Mouse (Mus musculus) hindbrain, postnatal 0 days (tissue): Measurements from ENCODE around the gene Mmd. TPM values are rescaled to one million over a fixed set of nuclear protein-coding genes. Genes with fewer than 3 reads are reported as not detected.

Experiments
- ATAC-seq: fragments of 200-750 bp; cut with Nextera tagmentation; 2 replicates; pipeline ENCODE4 v1.8.0; 2017; ENCODE audit warnings: mild to moderate bottlenecking, moderate TSS enrichment, moderate library complexity
- DNase-seq: peaks from one replicate; pipeline ENCODE4 v3.0.0-alpha.2; 2015; ENCODE audit warnings: low spot score
- H3K27ac ChIP-seq: fragments of 300-500 bp; sonication (generic); 2 replicates; pipeline ENCODE4 v1.5.1; 2014; ENCODE audit warnings: mild to moderate bottlenecking
- H3K27me3 ChIP-seq: fragments of 300-500 bp; sonication (generic); 2 replicates; pipeline ENCODE4 v1.6.1; 2014; ENCODE audit warnings: low read length, mixed read lengths; ENCODE audit not compliant: insufficient read depth
- H3K36me3 ChIP-seq: fragments of 300-500 bp; sonication (generic); 2 replicates; pipeline ENCODE4 v1.6.1; 2014; ENCODE audit warnings: low read length, mixed read lengths; ENCODE audit not compliant: insufficient read depth
- H3K4me1 ChIP-seq: fragments of 300-500 bp; sonication (generic); 2 replicates; pipeline ENCODE4 v1.6.1; 2014; ENCODE audit warnings: antibody characterized with exemption, low read length, mixed read lengths; ENCODE audit not compliant: insufficient read depth
- H3K4me2 ChIP-seq: fragments of 300-500 bp; sonication (generic); 2 replicates; pipeline ENCODE4 v1.6.1; 2014; ENCODE audit warnings: low read depth, mild to moderate bottlenecking, low read length, moderate library complexity, mixed read lengths
- H3K4me3 ChIP-seq: fragments of 300-500 bp; sonication (generic); 2 replicates; pipeline ENCODE4 v1.5.1; 2014; ENCODE audit warnings: low read length
- H3K9ac ChIP-seq: fragments of 300-500 bp; sonication (generic); replicated peaks from 2 replicates; pipeline ENCODE4 v1.6.1; 2014; ENCODE audit warnings: mild to moderate bottlenecking, low read length, moderate library complexity, mixed read lengths
- H3K9me3 ChIP-seq: fragments of 300-500 bp; sonication (generic); 2 replicates; pipeline ENCODE4 v1.6.1; 2016; ENCODE audit warnings: low read length, mixed read lengths
- CTCF ChIP-seq: IDR thresholded peaks from 2 replicates; pipeline ENCODE4 v1.5.1; 2016; ENCODE audit warnings: antibody characterized with exemption, control low read depth, low read depth
- WGBS: fragments of 180-500 bp; shearing (Covaris S2); extraction: QIAGEN DNeasy Blood & Tissue Kit; methylation state at CpG from one replicate; pipeline ENCODE4 v1.1.7; 2014; 5-methylcytosine and 5-hydroxymethylcytosine counted together
- polyA plus RNA-seq: library from polyadenylated mRNA; unstranded; fragments of >200 nt; fragmentation: Nextera tagmentation; extraction: Ambion mirVana; gene quantifications from 2 replicates; pipeline ENCODE4 v1.2.1, GENCODE M21; 2015
- total RNA-seq: library from RNA; depleted of rRNA; stranded (reverse); fragments of >200 nt; gene quantifications from 2 replicates; pipeline ENCODE4 v1.2.3, GENCODE M21; 2014; rRNA removed

Gene Mmd
- total and polyA plus RNA-seq, 2 experiments from 2014 or later = 101 to 200 TPM

DNA sequence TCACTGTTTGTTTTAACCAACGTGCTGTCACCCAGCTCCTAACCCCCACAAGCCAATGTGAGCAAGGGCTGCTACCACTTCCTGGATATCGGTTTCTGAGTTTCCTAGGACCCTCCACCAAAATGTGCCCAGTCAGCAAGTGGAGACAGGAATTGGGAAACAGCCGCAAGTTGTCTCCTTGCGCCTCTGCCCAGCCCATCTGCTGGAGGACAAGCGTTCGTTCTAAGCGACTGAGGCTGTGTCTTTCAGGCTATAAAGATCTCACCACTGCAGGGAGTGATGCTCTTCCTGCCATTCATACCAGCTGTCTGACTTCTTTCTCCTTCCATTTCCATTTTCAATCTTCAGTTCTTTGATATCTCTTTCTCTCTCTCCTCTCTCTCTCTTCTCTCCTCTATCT lies 71.7 kb downstream of the Mmd start:
- WGBS = 71% methylated on average over 7 of the region's 7 CpGs
- no peak overlapping the region for H3K4me3 ChIP-seq
- H3K36me3 ChIP-seq = no peaks in the 10 kb centered on the region
- H3K27me3 ChIP-seq = no peaks in the 10 kb centered on the region
- DNase-seq = no peak
- ATAC-seq = no peak
- H3K27ac ChIP-seq = no peak overlapping the region
- H3K9ac ChIP-seq = no peak overlapping the region
- H3K4me1 ChIP-seq = no peaks in the 10 kb centered on the region
- H3K9me3 ChIP-seq = no peaks in the 10 kb centered on the region
- TF ChIP-seq CTCF = no peak
- H3K4me2 ChIP-seq = no peak overlapping the region

DNA sequence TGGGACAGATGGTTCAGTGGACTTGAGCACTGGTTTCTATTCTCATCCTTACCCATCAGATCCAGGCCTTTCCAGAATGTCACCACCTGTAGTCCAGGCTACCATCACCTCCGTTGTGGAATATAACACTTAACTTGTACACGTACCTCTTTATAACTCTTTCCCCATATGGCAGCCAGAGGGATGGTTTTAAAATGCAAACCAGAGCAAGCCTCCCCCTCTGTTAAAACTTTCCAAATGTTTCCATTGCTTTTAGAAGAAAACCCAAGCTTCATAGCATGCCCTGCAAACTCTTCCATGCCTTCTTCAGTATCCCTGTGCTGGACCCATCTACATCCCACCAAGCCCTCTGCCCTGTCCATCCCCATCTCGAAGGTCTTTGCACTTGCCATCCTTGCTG lies 75.3 kb downstream of the Mmd start:
- no peak overlapping the region for H3K4me3 ChIP-seq
- H3K27me3 ChIP-seq = no peaks in the 10 kb centered on the region
- no peak for TF ChIP-seq CTCF
- DNase-seq (no peak), ATAC-seq (no peak)
- H3K4me2 ChIP-seq = no peak overlapping the region
- H3K4me1 ChIP-seq = no peaks in the 10 kb centered on the region
- WGBS = 96% methylated on average over 3 of the region's 3 CpGs
- no peak overlapping the region for H3K27ac ChIP-seq
- no peaks in the 10 kb centered on the region for H3K9me3 ChIP-seq
- no peaks in the 10 kb centered on the region for H3K36me3 ChIP-seq
- no peak overlapping the region for H3K9ac ChIP-seq

DNA sequence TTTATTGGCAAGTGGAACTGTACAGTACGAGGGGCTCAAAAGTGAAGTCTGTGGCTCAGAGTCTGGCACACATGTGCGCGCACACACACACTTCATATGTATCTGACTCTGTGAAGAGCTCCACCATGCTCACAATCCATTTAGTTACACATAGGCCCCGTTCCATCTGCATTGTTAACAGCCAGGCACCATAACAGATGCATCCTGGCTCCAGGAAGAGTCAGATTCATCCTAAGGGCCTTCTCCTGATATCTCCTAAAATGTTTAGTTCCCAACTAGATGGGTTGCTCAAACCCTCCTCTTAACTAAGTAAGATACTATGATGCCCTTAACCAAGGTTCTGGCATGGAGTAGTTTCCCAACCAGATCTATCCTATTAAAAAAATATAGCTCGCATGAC lies 76.9 kb downstream of the Mmd start:
- no peak overlapping the region for H3K4me2 ChIP-seq
- DNase-seq (no peak), ATAC-seq (no peak)
- H3K4me1 ChIP-seq = no peaks in the 10 kb centered on the region
- TF ChIP-seq CTCF = no peak
- WGBS = 86% methylated on average over 5 of the region's 5 CpGs
- no peak overlapping the region for H3K27ac ChIP-seq
- no peak overlapping the region for H3K4me3 ChIP-seq
- no peaks in the 10 kb centered on the region for H3K36me3 ChIP-seq
- H3K27me3 ChIP-seq = no peaks in the 10 kb centered on the region
- no peak overlapping the region for H3K9ac ChIP-seq
- no peaks in the 10 kb centered on the region for H3K9me3 ChIP-seq

DNA sequence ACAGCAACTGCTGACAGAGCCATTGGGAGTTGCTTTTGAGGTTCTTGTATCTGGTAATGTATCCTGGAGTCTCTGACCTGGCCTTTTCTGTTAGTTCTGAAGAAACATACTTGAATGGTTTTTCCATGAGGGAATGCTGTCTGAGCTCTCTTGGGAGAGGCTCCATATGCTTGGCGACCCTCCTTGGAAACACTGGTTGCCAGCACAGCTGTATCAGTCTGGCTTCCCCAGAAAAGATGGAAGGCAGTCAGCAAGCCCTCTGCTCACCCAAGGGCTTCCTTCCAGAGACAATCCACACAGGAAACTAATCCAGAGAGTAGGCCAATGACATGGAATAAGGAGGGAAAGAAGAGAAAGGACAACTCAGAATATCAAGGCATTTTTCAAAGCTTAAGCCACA lies 77.6 kb downstream of the Mmd start:
- WGBS = 55% methylated on average over 1 of the region's 1 CpGs
- Histone ChIP-seq H3K36me3 (no peaks in the 10 kb centered on the region), H3K4me2 (no peak overlapping the region), H3K9ac (no peak overlapping the region), H3K27ac (no peak overlapping the region), H3K4me1 (no peaks in the 10 kb centered on the region), H3K27me3 (no peaks in the 10 kb centered on the region), H3K9me3 (no peaks in the 10 kb centered on the region), H3K4me3 (no peak overlapping the region)
- ATAC-seq (no peak), DNase-seq (no peak)
- TF ChIP-seq CTCF = no peak

Other genes starting within 250 kb of the Mmd start
- gene Pctp, start 246.6 kb upstream of the Mmd start, total RNA-seq = 0.42 and 1.5 TPM in 2 replicates
- 1.3 and 1.5 TPM in 2 replicates for gene Pctp, start 246.6 kb upstream of the Mmd start, polyA plus RNA-seq
- 8.6 and 11.6 TPM in 2 replicates for gene Tmem100, start 219.1 kb upstream of the Mmd start, total RNA-seq
- 19.3 and 23.5 TPM in 2 replicates for gene Tmem100, start 219.1 kb upstream of the Mmd start, polyA plus RNA-seq
- gene Gm45716, start 61.8 kb upstream of the Mmd start, total RNA-seq = 5.6 and 13.5 TPM in 2 replicates
- 22.2 and 22.9 TPM in 2 replicates for gene Gm45716, start 61.8 kb upstream of the Mmd start, polyA plus RNA-seq
- 4.6 and 10.4 TPM in 2 replicates for gene Hlf, start 141.4 kb downstream of the Mmd start, total RNA-seq
- gene Hlf, start 141.4 kb downstream of the Mmd start, polyA plus RNA-seq = 9.6 and 10.2 TPM in 2 replicates